Mouse (Mus musculus) MEL (cell line): Measurements from ENCODE around the gene Gm11168.
"Not testable (repeated sequence)": the region's sequence is repeated elsewhere in the genome, so short reads cannot be mapped to it uniquely, and the experiment has no call there.

Experiments used
- EP300 ChIP-seq, 2 experiments: IDR thresholded peaks; 2 replicates each; pipeline ENCODE4 v1.6.1; 2011; ENCODE audit warnings: improper control_type of control experiment in 2 of 2, low read length in 2 of 2, low read depth in 1 of 2, mild to moderate bottlenecking in 1 of 2
- GATA1 ChIP-seq: IDR thresholded peaks from 2 replicates; pipeline ENCODE4 v1.6.1; 2011; ENCODE audit warnings: low read depth, low read length, improper control_type of control experiment
- HCFC1 ChIP-seq: IDR thresholded peaks from 2 replicates; pipeline ENCODE4 v1.6.1; 2012; ENCODE audit warnings: low read depth, mild to moderate bottlenecking, inconsistent platforms, low read length, improper control_type of control experiment, moderate library complexity
- MAFK ChIP-seq: IDR thresholded peaks from 2 replicates; pipeline ENCODE4 v1.6.1; 2011; ENCODE audit warnings: low read depth, mild to moderate bottlenecking, low read length, improper control_type of control experiment, borderline replicate concordance
- NELFE ChIP-seq: IDR thresholded peaks from 2 replicates; pipeline ENCODE4 v1.6.1; 2011; ENCODE audit warnings: low read depth, low read length, improper control_type of control experiment
- NRF1 ChIP-seq: IDR thresholded peaks from 2 replicates; pipeline ENCODE4 v1.6.1; 2014; ENCODE audit warnings: low read depth, mild to moderate bottlenecking, inconsistent platforms, low read length, improper control_type of control experiment, moderate library complexity; ENCODE audit not compliant: poor library complexity, insufficient read depth, severe bottlenecking

DNA sequence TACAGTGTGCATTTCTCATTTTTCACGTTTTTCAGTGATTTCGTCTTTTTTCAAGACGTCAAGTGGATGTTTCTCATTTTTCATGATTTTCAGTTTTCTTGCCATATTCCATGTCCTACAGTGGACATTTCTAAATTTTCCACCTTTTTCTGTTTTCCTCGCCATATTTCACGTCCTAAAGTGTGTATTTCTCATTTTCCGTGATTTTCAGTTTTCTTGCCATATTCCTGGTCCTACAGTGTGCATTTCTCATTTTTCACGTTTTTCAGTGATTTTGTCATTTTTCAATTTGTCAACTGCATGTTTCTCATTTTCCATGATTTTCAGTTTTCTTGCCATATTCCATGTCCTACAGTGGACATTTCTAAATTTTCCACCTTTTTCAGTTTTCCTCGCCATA lies 31.2 kb downstream of the Gm11168 start, which contains the start of gene Gm17535:
- not testable (repeated sequence) for TF ChIP-seq NELFE; NRF1; EP300 (IDR thresholded peaks at IDR 0.05; ENCODE audit: low read depth in 1 of 2, low read length in 2 of 2); HCFC1; GATA1; MAFK
